Mouse (Mus musculus) NIH3T3 (cell line): Measurements from ENCODE around the gene Tsc1.

Experiments used
- DNase-seq: peaks from one replicate; pipeline ENCODE4 v3.0.0-alpha.2; 2012; ENCODE audit warnings: low read depth

The Tsc1 gene

DNA sequence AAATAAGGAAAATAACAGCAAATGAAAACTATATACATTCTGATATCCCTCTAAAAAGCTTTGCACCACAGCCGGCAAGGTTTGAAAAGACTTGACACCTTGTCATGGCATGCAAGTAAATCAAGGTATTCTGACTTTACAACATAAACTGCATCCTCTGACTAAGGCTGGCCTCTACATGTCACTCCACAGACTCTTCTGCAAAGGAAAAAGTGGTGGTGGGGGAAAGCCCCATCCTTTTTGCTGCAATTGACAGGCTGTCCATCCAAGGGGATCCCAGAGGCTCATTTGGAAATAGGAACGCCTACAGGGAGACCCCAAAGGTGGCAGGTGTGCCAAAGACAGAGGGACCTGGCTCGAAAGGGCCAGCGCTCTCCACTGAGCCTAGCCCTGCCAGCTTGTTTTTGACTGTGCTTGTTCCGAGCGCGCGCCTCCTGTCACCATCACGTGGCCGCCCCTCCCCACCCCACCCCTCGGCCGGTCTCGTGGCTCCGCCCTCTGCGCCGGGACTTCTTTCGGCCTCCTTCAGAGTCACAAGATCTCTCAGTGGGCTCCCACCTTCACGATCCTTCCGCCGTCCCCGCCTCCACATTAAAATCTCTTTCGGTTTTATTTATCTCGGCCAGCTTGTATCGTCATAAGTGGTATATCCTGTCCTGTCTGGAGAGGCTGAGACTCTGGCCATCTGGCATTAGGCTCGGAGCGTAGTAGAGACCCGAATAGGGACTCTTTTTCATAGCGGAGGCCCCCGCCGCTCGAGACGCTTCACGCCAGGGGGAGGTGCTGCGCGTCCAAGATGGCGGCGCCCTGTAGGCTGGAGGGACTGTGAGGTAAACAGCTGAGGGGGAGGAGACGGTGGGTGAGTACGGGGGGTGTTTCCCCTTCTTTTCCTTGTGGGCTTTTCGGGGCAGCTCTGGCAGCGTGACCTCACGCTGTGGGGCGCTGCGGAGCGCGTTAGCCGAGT is at the start of gene Tsc1:
TSS of gene Tsc1 (plus strand) at position 768 of the 964 bp plus-strand sequence.
- peak; percentile 99 for DNase-seq

DNA sequence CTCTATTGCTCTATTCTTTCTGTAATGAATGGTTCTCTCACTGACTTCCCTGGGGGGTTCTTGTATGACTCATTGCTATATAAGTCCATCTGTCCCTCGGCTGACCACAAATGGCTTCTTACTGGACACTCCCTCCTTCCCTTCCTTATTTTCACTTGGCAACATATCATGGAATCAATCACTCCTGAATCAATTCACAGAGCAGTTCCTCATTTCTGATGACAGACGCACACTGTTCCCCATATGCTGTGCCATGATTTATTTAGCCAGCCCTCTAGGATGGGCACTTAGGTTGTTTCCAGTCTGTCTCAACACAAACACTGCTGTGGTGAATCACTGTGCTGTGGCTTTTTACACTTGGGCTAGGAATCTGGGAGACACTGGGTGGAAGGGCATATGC is 49.5 kb upstream of the Tsc1 start:
- peak; percentile 95 for DNase-seq

DNA sequence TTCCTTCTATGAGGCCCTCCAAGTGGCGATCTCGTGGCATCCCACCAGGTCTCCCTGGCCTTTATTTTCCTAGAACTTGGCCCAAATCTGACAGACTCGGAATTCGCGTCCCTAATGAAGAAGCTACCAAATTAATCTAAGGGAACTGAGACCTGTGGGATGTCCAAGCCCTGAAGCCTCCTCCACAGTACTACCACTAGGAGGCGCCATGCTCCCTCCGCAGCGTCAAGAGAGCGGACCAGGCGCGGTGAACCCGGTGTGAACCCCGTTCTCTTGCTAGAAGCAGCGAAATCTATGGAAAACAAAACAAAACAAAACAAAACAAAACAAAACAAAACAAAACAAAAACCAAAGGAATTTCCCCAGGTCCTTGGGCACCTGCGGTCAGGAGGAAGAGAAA is 48.2 kb upstream of the Tsc1 start:
- no peak for DNase-seq

DNA sequence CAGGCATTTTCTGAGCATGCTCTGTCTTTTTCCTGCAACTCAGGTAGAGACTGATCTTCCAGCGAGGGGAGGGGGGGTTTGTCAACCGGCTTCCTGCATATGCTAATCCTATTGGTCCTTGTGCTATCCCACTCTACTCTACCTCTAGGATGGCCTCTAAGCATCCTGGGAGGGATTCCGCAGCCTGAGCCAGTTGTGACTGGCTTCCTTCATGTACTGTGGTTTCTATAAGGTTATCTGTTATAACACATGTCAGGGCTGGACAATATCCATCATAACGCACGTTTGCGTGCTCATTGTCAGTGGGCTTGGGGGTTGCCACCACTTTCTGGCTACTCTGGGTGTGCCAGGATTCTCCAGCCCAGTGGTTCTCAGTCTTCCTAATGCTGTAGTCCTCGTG is 45.0 kb upstream of the Tsc1 start:
- DNase-seq: no peak

DNA sequence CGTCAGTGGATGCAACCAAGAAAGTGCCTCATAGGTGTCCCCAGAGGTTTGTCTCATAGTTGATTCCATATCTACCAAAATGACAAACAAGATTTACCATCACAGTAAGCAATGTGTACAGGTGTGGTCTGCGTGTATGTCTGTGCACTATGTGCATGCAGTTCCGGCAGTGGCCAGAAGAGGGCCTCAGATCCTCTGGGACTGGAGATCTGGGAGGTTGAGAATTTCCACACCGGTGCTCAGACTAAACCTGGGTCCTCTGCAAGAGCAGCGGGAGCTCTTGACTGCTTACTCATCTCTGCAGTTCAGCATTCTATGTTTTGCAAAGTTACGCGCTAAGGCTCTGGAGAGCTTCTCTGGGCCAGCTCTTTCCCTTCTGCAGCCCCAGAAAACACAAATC is 44.0 kb upstream of the Tsc1 start:
- peak; percentile 47 for DNase-seq

DNA sequence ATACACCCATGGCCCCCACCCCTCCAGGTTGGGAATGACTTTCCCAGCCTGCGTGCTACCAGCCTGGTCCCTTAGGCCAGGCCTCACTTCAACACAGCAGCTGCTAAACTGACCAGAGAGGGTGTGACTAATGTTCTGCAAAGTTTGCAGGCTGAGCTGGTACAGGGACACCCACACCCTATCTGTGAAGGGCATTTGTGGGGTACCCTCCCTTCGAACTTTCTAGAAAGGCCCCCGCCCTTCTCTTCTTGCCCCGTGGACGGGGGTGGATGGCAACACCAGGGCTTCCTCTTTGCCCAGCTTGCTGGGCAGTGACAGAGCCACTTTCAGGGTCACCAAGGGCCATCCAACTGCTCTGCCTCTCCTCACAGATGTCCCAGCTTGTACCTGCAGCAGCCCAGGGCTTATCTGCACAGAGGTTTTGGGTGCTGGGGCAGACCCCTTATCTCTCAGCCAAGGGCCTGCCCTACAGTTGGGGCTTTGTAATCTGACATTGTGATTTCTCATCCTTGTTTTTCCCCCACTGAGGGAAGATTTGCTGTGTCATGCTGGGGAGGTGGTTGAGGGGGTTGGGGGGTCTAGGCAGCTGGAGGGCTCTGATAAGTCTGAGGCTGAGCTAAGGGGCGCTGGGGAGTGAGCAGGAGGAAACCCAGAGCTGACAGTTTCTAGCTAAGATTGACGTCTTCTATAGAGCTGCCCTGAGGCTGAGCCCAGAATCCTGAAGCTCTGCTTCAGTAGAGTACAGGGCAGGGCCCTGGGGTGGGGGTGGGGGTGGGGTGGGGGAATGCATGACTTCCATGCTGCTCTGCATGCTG is 43.1 kb upstream of the Tsc1 start:
- no peak for DNase-seq

DNA sequence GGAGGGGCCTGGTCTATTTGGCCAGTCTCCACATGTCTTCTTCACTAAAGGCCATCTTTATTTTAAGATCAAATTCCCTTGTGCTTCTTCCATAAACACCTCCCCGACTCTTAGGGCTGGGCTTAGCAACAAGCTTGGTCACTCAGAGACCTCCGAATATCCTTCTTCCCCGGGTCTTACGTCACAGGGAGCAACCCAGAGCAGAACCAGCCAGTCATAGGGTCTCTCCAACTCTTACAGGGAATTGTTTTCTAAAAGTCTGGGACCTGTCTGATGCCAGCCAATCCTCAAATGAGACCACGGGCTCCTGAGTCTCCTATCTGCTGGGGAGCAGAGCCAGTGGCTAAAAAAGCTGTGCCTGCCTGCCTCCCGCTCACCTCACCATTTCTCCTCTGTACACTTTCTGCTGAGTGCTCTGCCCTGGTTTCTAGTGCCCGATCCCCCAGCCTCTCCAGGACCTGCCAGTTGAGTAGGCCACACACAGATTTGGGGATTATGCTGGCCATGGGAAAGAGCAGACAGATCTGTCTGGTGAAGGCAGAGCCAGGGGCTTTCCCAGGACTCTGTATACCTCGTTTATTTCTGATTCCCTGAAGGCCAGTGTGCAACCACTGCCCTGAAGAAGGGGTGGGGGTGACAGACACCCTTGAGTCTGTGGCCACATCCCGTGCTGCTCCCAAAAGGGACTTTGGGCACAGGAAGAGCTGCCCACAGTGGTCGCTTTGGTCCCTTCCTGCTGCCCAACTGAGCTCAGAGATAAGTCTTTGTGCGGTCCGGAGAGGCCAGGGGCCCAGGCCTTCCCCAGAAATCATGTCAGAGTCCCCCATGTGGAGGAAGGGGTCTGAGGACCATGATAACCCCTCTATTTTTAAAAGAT is 42.1 kb upstream of the Tsc1 start:
- DNase-seq: no peak

DNA sequence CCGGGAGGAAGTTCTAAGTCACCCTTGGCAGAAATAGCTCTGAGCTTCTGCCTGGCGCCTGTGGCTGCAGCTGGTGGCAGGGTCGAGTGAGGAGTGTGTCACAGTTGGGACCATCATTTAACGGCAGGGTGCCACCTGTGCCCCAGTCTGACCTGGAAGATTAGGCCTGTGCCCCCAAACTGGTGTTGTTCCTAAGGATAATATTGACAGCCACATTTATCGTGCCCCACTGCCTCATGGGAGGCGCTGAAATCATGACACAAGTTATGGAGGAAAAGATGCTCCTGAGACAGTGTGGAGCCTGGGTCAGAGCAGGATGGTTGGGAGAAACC is 41.5 kb upstream of the Tsc1 start:
- DNase-seq: no peak

DNA sequence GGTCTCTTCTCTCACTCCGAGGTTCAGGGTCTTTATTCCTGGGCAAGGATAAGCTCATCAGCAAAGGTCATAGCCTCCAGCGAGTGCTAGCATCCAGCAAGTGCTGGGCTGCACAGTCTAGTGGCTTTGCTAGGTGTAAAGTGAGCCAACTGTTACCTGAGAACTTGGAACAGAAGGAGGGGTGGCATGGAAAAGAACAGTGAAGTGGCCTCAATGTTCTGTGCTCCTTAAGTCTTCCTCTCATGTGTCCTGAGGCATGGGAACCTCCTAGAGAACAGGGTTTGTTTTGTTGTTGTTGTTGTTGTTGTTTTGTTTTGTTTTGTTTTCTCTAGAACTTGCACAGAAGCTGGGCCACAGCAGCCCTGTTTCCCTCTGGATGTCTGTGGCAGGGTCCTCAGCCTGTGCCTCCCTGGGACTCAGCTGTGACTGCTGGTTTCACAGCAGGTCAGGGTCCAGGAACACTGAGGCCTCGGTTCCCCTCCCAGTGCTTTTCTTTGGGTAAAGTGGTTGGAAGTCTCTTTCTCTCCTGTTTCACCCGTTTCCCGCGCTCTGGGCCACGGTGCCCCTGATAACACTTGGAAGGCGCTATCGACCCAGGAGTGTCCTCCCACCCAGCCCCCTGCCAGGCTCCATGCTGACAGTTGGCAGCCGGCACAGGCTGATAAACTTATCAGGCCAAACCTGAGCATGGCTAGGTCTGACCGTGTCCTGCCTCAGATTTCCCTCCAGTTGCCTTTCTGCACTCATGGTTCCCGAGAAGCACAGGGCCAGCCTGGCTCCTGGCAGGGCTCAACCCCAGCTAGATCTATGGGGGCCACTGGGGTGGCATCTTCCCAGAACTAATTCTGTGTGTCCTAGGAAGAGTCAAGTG is 39.1 kb upstream of the Tsc1 start:
- no peak for DNase-seq

DNA sequence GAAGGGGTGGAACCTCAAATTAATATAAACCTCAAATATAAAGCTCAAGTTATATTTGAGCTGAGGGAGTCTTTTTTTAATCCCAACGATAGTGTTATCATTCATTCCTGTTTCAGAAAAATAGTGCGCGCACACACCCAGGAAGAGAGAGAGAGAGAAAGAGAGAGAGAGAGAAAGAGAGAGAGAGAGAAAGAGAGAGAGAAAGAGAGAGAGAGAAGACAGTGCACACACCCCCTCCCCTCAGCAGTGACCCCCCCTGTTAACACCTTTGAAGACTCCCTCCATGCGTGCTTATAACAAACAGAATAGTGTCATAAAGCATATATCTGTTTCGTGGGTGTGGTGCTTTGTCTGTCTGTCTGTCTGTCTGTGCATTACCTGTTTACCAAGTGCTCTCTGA is 37.5 kb upstream of the Tsc1 start:
- DNase-seq: no peak

DNA sequence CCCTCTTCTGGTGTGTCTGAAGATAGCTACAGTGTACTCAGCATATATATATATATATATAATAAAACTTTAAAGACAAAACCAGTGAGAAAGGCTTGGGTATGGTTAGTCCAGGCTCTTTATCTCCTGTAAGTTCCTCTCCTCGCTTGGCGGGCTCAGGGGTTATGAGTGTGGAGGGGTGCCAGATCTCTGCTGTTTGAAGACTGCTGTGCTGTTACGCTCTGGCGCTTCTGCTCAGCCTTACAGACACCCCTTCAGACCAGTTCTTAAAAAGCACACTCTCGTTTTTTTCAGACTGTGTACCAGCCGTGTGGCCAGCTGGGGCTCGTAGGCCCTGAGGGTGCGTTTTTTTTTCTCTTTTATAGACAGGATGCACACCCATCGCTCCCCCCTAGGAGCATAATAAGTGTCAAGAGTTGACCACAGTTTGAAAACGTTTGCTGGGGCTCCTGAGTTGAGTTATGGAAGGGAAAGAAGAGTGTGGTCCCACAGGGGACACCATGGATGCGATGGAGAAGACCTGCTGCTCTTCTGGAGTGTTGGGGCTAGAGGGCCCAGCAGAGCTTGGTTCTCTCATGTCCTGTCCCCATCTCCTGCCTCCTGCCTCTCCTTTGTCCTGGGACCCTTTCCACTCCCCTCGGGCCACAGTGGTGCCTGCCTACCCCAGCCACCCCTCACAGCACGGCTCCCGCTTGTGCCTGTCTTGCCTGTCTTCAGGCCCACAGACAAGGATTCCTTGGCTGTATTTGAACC is 35.1 kb upstream of the Tsc1 start:
- no peak for DNase-seq

DNA sequence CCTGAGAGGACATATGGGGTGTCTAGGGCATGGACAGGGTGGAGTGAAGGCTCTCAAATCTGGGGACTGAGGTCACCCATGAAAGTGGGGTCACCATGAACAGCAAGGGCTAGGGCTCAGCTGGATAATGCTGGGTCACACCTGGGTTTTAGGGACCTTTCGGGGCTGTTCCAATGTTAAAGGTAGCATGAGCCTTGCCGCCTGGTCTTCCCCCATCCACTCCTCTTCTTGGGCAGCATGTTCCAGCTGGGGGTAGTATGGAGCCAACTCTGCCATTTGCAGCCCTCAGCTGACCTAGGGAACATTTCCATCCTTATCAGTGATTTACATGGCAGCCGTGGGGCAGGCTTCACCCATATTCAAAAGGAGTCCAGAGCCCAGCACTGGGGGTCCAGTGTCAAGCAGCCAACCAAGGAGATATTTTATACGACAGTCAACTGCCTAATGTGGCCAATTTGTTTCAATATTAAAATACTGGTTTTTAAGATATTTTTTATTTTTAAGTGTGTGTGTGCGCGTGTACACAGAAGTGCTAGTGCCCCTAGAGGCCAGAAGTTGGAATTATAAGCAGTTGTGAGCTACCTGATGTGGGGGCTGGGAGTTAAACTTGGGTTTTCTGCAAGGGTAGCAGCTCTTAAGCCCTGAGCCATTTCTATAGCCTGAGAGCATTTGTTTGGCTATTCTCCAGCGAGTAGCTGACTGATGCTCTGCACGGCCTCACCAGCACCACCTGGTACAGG is 34.3 kb upstream of the Tsc1 start:
- DNase-seq: peak; percentile 43

DNA sequence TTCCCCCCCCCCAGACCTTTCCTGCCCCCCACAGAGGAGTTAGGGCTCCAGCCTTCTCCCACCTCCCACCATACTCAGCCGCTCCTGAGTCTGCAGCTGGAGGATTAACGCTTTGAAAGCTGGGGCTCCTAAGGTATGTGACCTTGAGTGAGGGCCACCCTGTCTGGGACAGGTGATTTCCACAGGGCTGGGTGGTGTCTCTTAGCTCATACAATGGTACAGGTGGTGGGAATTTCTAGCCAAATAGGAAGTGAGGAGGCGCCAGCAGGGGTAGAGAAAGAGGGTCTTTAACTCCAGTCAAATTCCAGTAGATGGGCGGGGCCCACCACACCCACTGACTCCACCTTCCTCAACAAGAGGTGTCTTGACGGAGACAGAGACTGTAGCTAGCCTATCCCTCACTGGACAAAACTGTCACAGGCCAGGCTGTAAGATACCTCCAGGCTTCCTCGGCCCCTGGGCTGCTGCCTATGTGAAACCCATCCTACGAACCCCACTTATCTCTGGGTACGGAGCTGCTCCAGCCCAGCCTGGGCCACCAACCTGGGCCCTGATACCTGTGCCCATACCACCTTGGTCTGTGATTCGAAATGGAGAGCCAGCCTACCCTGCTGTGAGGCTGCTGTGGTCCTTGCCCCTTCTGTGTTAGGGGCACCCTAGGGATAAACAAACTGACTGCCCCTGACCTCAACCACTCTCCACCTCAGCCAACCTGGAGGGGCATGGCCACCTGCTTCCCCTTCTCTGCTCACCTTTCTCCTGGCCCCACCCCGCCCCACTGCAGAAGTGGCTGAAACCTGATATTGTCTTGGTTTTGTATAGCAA is 33.5 kb upstream of the Tsc1 start:
- DNase-seq: no peak

DNA sequence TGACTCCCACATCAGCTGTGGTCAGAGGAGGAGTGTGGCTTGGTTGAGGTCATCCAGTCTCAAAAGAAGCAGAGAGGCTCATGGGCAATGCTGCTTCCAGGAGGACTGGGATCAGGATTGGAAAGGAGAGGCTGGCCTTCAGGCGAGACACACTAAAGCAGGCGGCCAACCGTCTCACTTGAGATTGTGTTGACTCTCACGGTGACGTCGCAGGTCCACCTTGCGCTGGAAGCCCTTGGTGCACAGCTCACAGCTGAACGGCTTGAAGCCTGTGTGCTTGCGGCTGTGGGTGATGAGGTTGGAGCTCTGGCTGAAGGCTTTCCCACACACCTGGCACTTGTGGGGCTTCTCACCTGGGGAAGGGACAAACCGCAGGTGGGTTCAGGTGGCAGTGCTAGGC is 31.2 kb upstream of the Tsc1 start:
- no peak for DNase-seq

DNA sequence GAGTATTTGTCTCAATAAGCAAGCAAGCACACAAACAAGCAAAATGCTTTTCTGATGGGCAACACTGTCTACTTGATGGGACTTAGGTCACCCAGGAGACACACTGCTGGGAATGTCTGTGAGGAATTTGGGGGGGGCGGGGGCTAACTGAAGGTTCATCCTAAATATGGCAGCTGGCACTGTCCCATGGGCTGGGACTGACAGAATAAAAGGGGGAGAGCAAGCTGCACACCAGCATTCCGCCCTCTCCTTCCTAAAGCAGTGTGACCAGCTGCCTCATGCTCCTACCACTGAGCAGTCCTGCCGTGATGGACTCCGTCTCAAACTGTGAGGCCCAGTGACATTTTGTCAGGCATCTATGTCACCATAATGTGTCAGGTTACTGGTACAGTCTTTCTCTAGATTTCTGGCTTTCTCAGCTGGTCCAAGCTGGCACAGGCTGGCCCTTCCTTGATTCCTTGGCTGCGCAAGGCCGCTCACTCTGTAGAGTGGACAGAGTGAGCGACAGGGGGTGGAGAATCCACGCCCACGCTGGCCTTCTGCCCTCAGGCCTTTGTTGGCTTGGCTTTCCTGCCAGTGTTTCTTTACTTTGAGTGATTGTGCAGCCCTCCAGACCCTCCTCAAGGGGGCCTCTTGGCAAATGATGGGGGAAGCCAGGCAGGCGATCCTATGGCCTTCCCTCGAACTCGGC is 30.2 kb upstream of the Tsc1 start:
- no peak for DNase-seq

DNA sequence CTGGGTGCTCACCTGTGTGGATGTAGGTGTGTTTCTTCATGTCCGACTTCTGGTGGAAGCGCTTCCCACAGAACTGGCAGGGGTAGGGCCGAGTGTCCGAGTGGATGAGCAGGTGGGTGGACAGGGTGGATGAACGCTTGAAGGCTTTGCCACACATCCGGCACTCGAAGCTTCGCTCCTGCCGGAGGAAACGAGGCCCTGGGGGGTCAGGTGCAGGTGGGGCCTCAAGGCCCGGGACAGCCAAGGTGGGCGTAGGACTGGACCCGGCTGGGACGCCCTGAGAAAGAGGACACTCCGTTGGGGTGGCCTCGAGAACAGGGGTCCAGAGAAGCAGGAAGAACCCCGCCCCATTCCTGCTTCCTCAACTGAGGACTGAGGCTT is 29.6 kb upstream of the Tsc1 start:
- no peak for DNase-seq

DNA sequence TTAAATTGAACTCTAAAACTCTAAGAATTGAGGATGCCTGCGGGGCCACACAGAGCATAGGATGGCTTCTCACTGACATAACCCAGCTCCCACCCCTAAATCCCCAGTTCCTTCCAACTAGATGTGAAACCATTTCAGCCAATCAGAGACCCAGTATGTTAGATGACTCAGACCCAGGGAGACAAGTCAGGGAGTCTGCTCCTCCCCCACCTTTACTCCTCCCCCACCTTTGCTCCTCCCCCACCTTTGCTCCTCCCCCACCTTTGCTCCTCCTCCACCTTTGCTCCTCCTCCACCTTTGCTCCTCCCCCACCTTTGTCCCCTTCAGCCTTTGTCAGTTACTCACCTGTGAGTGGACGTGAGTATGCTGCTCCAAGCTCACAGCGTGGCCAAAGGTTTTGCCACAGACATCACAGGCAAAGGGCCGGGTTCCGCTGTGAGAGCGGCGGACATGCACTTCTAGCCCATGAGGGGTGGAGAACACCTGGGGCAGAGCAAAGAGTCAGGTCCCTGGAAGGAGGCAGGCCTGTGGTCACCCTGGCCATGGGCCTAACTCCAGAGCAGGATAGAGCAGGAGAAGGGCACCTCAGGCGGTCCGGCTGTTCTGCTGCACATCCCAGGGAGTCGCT is 28.5 kb upstream of the Tsc1 start:
- DNase-seq: no peak

DNA sequence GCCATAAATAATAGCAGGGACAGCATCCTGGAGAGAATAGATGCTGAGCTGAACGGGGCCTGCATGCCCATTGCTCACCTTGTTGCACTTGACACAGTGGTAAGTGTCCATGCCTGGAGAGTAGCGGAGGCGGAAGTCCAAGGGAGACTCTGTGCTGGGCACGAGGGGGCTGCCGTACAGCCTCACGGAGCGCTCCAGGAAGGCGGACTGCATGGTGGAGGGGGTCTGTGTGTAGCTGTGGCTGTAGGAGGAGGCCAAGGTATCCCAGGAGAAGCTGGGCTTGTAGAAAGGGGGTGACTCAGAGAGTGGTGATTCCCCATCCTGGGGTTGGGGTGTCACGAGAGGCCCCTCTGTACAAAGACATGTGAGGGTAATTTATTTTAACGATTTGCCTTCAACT is 27.4 kb upstream of the Tsc1 start:
- no peak for DNase-seq
